Mouse (Mus musculus): ENCODE measurements around the gene Zfp64. TPM values are rescaled to one million over a fixed set of nuclear protein-coding genes. Genes with fewer than 3 reads are reported as not detected.

Zfp64 gene
- polyA plus RNA-seq, 1 experiment from 2014 or later = 39.0 TPM

DNA sequence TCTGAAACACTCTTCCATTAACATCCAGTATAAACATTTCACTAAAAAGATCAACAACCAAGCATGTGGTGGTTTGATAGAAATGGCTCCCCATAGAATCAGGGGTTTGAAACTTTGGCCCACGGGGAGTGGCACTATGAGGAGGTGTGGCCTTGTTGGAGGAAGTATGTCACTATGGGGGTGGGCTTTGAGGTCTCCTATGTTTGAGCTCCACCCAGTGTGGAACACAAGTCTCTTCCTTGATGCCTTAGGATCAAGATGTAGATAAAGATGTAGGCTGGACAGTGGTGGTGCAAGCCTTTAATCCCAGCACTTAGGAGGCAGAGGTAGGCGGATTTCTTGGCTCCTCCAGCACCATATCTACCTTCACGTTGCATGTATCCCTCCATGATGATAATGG lies 5.4 kb upstream of the Zfp64 start:
- H3K4me1 ChIP-seq (ENCODE audit: control insufficient read depth, insufficient read depth, low read length) = peaks cover 4% of the 10 kb centered on the region
- H3K27ac ChIP-seq (replicated peaks; ENCODE audit: low read depth, low read length) = no peak overlapping the region
- no peak overlapping the region for H3K4me2 ChIP-seq (ENCODE audit: low read depth, low read length)
- no peak for ATAC-seq (ENCODE audit: low read depth)
- no peak overlapping the region for H3K9ac ChIP-seq (ENCODE audit: low read depth, low read length)
- H3K9me3 ChIP-seq (ENCODE audit: control insufficient read depth, low read length) = peaks cover 17% of the 10 kb centered on the region
- no peaks in the 10 kb centered on the region for H3K36me3 ChIP-seq (ENCODE audit: control insufficient read depth, insufficient read depth, low read length)
- no peak overlapping the region for H3K4me3 ChIP-seq (ENCODE audit: low read depth, low read length)
- no peaks in the 10 kb centered on the region for H3K27me3 ChIP-seq (replicated peaks; ENCODE audit: control insufficient read depth, insufficient read depth, low read length)
- no peak for DNase-seq (ENCODE audit: low spot score)
- 86% methylated on average over 3 of the region's 3 CpGs for WGBS

- no peaks in the 10 kb centered on the region for H3K36me3 ChIP-seq (ENCODE audit: control insufficient read depth, insufficient read depth, low read length)
- WGBS = 74% methylated on average over 14 of the region's 14 CpGs
- no peak overlapping the region for H3K9ac ChIP-seq (ENCODE audit: low read depth, low read length)
- no peak overlapping the region for H3K4me2 ChIP-seq (ENCODE audit: low read depth, low read length)
- peaks cover 5% of the 10 kb centered on the region; the same call in 1 of the 2 replicates for H3K9me3 ChIP-seq (ENCODE audit: control insufficient read depth, low read length)
- peaks cover 8% of the 10 kb centered on the region for H3K4me1 ChIP-seq (ENCODE audit: control insufficient read depth, insufficient read depth, low read length)
- no peak overlapping the region for H3K27ac ChIP-seq (replicated peaks; ENCODE audit: low read depth, low read length)
- DNase-seq (ENCODE audit: low spot score) (no peak), ATAC-seq (ENCODE audit: low read depth) (no peak)
- H3K27me3 ChIP-seq (replicated peaks; ENCODE audit: control insufficient read depth, insufficient read depth, low read length) = no peaks in the 10 kb centered on the region
- H3K4me3 ChIP-seq (ENCODE audit: low read depth, low read length) = no peak overlapping the region
Measured at GRCm38 (mm10) chr2:168959339-168959885, 4.0 kb upstream of the Zfp64 start.

DNA sequence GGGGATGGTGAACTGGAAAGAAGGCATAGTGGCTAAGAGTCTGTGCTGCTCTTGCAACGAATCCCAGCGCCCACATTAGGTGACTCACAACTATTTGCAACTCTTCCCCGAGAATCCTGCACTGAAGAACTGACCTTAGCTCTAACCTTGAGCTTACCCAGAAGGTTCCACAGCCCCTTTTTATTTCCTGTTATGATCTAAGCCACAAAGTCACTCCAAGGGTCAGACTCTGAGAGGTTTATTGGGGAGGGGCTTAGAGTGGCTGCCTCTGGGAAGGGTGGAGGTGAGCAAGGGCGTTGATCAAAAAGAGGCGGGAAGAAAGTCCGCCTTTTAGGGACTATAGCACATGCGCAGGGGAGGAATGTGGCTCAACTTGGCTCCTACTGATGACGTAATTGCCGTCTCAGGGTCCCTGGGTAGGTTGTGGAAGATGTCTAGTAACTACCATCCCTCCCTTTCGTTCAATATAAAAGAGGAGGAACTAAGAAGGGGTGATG lies 511 bp upstream of the Zfp64 start:
- peak overlapping the region; percentile 84 for H3K9ac ChIP-seq (ENCODE audit: low read depth, low read length)
- WGBS = 53% methylated on average over 10 of the region's 10 CpGs

GRCm38 (mm10) chr2:168954376-168954775 lies 1.0 kb downstream of the Zfp64 start:
- Histone ChIP-seq H3K4me2 (ENCODE audit: low read depth, low read length) (peak overlapping the region; percentile 90), H3K4me3 (ENCODE audit: low read depth, low read length) (peak overlapping the region; percentile 61), H3K27me3 (replicated peaks; ENCODE audit: control insufficient read depth, insufficient read depth, low read length) (no peaks in the 10 kb centered on the region), H3K9ac (ENCODE audit: low read depth, low read length) (peak overlapping the region; percentile 84), H3K36me3 (ENCODE audit: control insufficient read depth, insufficient read depth, low read length) (peaks cover 26% of the 10 kb centered on the region), H3K9me3 (ENCODE audit: control insufficient read depth, low read length) (no peaks in the 10 kb centered on the region), H3K4me1 (ENCODE audit: control insufficient read depth, insufficient read depth, low read length) (peaks cover 17% of the 10 kb centered on the region), H3K27ac (replicated peaks; ENCODE audit: low read depth, low read length) (peak overlapping the region; percentile 83; the same call in 1 of the 2 replicates)
- WGBS = 3% methylated on average over 8 of the region's 8 CpGs
- no peak for ATAC-seq (ENCODE audit: low read depth)
- DNase-seq (ENCODE audit: low spot score) = no peak

More for the DNA sequence above, 511 bp upstream of the Zfp64 start:
- Histone ChIP-seq H3K4me1 (ENCODE audit: control insufficient read depth, insufficient read depth, low read length) (peaks cover 17% of the 10 kb centered on the region), H3K4me3 (ENCODE audit: low read depth, low read length) (peak overlapping the region; percentile 61), H3K36me3 (ENCODE audit: control insufficient read depth, insufficient read depth, low read length) (peaks cover 11% of the 10 kb centered on the region), H3K4me2 (ENCODE audit: low read depth, low read length) (peak overlapping the region; percentile 90), H3K27ac (replicated peaks; ENCODE audit: low read depth, low read length) (peak overlapping the region; percentile 83), H3K27me3 (replicated peaks; ENCODE audit: control insufficient read depth, insufficient read depth, low read length) (no peaks in the 10 kb centered on the region), H3K9me3 (ENCODE audit: control insufficient read depth, low read length) (no peaks in the 10 kb centered on the region)
- ATAC-seq (ENCODE audit: low read depth) = no peak
- peak; percentile 38 for DNase-seq (ENCODE audit: low spot score)

DNA sequence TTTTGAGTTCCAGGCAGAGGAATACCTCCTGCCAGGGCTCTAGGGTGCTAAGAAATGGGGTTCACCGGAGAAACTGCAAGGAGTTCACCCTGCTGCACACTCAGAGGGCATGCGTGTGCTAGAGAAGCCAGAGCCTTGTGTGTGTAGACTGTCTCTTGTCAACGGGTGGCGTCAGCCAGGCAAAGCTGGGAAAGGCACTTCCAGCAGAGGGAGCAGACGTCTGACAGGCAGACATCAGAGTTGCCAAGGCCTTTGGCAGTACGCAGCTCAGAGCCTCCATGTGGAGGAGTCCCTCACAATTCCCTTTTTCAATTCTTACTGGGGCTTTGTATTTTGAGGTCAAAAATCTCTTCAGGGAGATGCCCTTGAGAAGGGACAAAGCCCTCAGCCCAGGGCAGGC lies 6.9 kb downstream of the Zfp64 start:
- no peak overlapping the region for H3K9ac ChIP-seq (ENCODE audit: low read depth, low read length)
- H3K9me3 ChIP-seq (ENCODE audit: control insufficient read depth, low read length) = no peaks in the 10 kb centered on the region
- H3K4me2 ChIP-seq (ENCODE audit: low read depth, low read length) = no peak overlapping the region
- no peak for DNase-seq (ENCODE audit: low spot score)
- no peak overlapping the region for H3K4me3 ChIP-seq (ENCODE audit: low read depth, low read length)
- H3K27ac ChIP-seq (replicated peaks; ENCODE audit: low read depth, low read length) = no peak overlapping the region
- ATAC-seq (ENCODE audit: low read depth) = no peak
- peaks cover 80% of the 10 kb centered on the region for H3K36me3 ChIP-seq (ENCODE audit: control insufficient read depth, insufficient read depth, low read length)
- WGBS = 92% methylated on average over 6 of the region's 6 CpGs
- peaks cover under 1% of the 10 kb centered on the region for H3K4me1 ChIP-seq (ENCODE audit: control insufficient read depth, insufficient read depth, low read length)
- no peaks in the 10 kb centered on the region for H3K27me3 ChIP-seq (replicated peaks; ENCODE audit: control insufficient read depth, insufficient read depth, low read length)

DNA sequence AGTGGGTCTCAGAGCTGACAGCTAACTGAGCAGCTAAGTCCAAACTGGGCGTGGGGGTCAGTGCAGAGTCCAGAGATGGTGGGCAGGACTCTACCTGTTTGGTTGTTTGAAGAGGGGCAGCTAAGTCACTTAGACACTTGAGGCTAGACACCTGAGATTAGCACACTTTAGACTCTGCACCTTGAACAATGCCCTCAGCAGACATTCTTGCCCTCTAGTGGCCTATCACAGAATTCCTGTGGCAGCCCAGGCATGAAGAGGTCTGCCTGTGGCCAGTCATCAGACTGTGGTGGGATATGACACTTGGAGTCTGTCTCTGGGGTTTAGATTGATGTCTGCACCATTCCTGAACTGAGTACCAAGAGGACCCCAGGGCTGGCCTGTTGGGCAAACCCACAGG lies 7.7 kb downstream of the Zfp64 start:
- DNase-seq (ENCODE audit: low spot score) (no peak), ATAC-seq (ENCODE audit: low read depth) (no peak)
- no peaks in the 10 kb centered on the region for H3K4me1 ChIP-seq (ENCODE audit: control insufficient read depth, insufficient read depth, low read length)
- H3K27ac ChIP-seq (replicated peaks; ENCODE audit: low read depth, low read length) = no peak overlapping the region
- WGBS = 78% methylated on average over 1 of the region's 1 CpGs
- no peak overlapping the region for H3K9ac ChIP-seq (ENCODE audit: low read depth, low read length)
- H3K4me3 ChIP-seq (ENCODE audit: low read depth, low read length) = no peak overlapping the region
- no peaks in the 10 kb centered on the region for H3K9me3 ChIP-seq (ENCODE audit: control insufficient read depth, low read length)
- no peak overlapping the region for H3K4me2 ChIP-seq (ENCODE audit: low read depth, low read length)
- peaks cover 80% of the 10 kb centered on the region for H3K36me3 ChIP-seq (ENCODE audit: control insufficient read depth, insufficient read depth, low read length)
- H3K27me3 ChIP-seq (replicated peaks; ENCODE audit: control insufficient read depth, insufficient read depth, low read length) = no peaks in the 10 kb centered on the region

- Histone ChIP-seq H3K9ac (ENCODE audit: low read depth, low read length) (no peak overlapping the region), H3K9me3 (ENCODE audit: control insufficient read depth, low read length) (no peaks in the 10 kb centered on the region), H3K36me3 (ENCODE audit: control insufficient read depth, insufficient read depth, low read length) (peaks cover 71% of the 10 kb centered on the region), H3K4me1 (ENCODE audit: control insufficient read depth, insufficient read depth, low read length) (no peaks in the 10 kb centered on the region), H3K27ac (replicated peaks; ENCODE audit: low read depth, low read length) (no peak overlapping the region), H3K4me2 (ENCODE audit: low read depth, low read length) (no peak overlapping the region), H3K4me3 (ENCODE audit: low read depth, low read length) (no peak overlapping the region), H3K27me3 (replicated peaks; ENCODE audit: control insufficient read depth, insufficient read depth, low read length) (no peaks in the 10 kb centered on the region)
- ATAC-seq (ENCODE audit: low read depth) (no peak), DNase-seq (ENCODE audit: low spot score) (no peak)
- 94% methylated on average over 4 of the region's 4 CpGs for WGBS
Measured at GRCm38 (mm10) chr2:168944011-168944410, 11.4 kb downstream of the Zfp64 start.

- Histone ChIP-seq H3K27me3 (replicated peaks; ENCODE audit: control insufficient read depth, insufficient read depth, low read length) (no peaks in the 10 kb centered on the region), H3K9me3 (ENCODE audit: control insufficient read depth, low read length) (no peaks in the 10 kb centered on the region), H3K4me1 (ENCODE audit: control insufficient read depth, insufficient read depth, low read length) (no peaks in the 10 kb centered on the region), H3K4me3 (ENCODE audit: low read depth, low read length) (no peak overlapping the region), H3K4me2 (ENCODE audit: low read depth, low read length) (no peak overlapping the region), H3K36me3 (ENCODE audit: control insufficient read depth, insufficient read depth, low read length) (peaks cover 70% of the 10 kb centered on the region), H3K27ac (replicated peaks; ENCODE audit: low read depth, low read length) (no peak overlapping the region), H3K9ac (ENCODE audit: low read depth, low read length) (no peak overlapping the region)
- 89% methylated on average over 8 of the region's 8 CpGs for WGBS
- no peak for ATAC-seq (ENCODE audit: low read depth)
- no peak for DNase-seq (ENCODE audit: low spot score)
Measured at GRCm38 (mm10) chr2:168939941-168940340, 15.4 kb downstream of the Zfp64 start.

DNA sequence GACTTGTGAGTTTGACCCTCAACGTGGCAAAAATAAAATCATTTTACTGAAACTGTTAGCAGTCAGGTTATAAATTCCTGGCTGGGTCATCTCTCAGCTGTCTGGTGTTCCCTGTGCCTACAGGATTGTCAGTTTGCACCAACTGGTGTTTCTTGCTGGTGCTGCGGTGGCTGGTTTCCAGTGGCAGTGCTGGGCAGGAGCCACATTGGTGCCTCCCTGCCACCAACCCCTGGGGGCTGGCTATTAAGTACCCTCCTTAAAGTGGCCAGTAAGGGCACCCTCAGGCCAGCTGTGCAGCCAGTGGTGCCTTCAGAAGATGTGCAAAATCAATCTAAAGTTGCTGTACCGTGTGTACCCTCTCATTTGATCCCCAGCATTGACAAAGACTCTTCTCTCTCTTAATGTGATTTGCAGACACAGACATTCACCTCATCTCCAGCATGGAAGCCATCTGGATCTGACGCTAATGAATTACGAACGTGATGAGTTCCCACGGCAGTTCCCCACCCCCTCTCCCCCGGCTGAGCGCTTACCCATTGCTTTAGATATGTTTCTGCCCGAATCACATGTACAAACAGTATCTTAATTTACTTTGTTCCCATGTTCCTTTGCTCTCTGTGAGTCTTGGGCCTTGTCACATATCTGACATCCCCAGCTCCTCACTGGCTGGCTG lies 16.0 kb downstream of the Zfp64 start:
- H3K27ac ChIP-seq (replicated peaks; ENCODE audit: low read depth, low read length) = no peak overlapping the region
- no peaks in the 10 kb centered on the region for H3K4me1 ChIP-seq (ENCODE audit: control insufficient read depth, insufficient read depth, low read length)
- no peak for DNase-seq (ENCODE audit: low spot score)
- H3K36me3 ChIP-seq (ENCODE audit: control insufficient read depth, insufficient read depth, low read length) = peaks cover 70% of the 10 kb centered on the region
- H3K4me2 ChIP-seq (ENCODE audit: low read depth, low read length) = no peak overlapping the region
- no peaks in the 10 kb centered on the region for H3K9me3 ChIP-seq (ENCODE audit: control insufficient read depth, low read length)
- no peak overlapping the region for H3K9ac ChIP-seq (ENCODE audit: low read depth, low read length)
- H3K4me3 ChIP-seq (ENCODE audit: low read depth, low read length) = no peak overlapping the region
- no peaks in the 10 kb centered on the region for H3K27me3 ChIP-seq (replicated peaks; ENCODE audit: control insufficient read depth, insufficient read depth, low read length)
- 88% methylated on average over 10 of the region's 10 CpGs for WGBS
- no peak for ATAC-seq (ENCODE audit: low read depth)
